Mouse (Mus musculus) embryo, embryonic 11 days (tissue): ENCODE results near the gene B430306N03Rik.
"Not testable (repeated sequence)": the region's sequence is repeated elsewhere in the genome, so short reads cannot be mapped to it uniquely, and the experiment has no call there.

Source experiments
- DNase-seq: peaks from one replicate; pipeline ENCODE4 v3.0.0-alpha.2; 2015

The B430306N03Rik gene

GRCm38 (mm10) chr17:48318686-48319085 lies 2.7 kb downstream of the B430306N03Rik start:
- DNase-seq = no peak

- no peak for DNase-seq
Measured at GRCm38 (mm10) chr17:48321279-48321678, 5.3 kb downstream of the B430306N03Rik start.

GRCm38 (mm10) chr17:48323236-48323635 lies 7.3 kb downstream of the B430306N03Rik start:
- no peak for DNase-seq

GRCm38 (mm10) chr17:48324258-48324657 lies 8.3 kb downstream of the B430306N03Rik start:
- no peak for DNase-seq

- DNase-seq = no peak
Measured at GRCm38 (mm10) chr17:48325093-48325492, 9.2 kb downstream of the B430306N03Rik start.

GRCm38 (mm10) chr17:48325638-48326037 lies 9.7 kb downstream of the B430306N03Rik start:
- DNase-seq = no peak

GRCm38 (mm10) chr17:48326656-48327055 lies 10.7 kb downstream of the B430306N03Rik start:
- DNase-seq = no peak

GRCm38 (mm10) chr17:48332524-48332923 lies 16.6 kb downstream of the B430306N03Rik start:
- no peak for DNase-seq

- no peak for DNase-seq
Measured at GRCm38 (mm10) chr17:48334186-48334585, 18.2 kb downstream of the B430306N03Rik start.

- DNase-seq = peak; percentile 86
Measured at GRCm38 (mm10) chr17:48336857-48337256, 20.9 kb downstream of the B430306N03Rik start.

- DNase-seq = peak; percentile 24
Measured at GRCm38 (mm10) chr17:48340267-48340666, 24.3 kb downstream of the B430306N03Rik start.

- DNase-seq = no peak
Measured at GRCm38 (mm10) chr17:48341947-48342346, 26.0 kb downstream of the B430306N03Rik start.

GRCm38 (mm10) chr17:48343065-48343464 lies 27.1 kb downstream of the B430306N03Rik start:
- DNase-seq = no peak

GRCm38 (mm10) chr17:48345824-48346223 lies 29.9 kb downstream of the B430306N03Rik start:
- DNase-seq = no peak

GRCm38 (mm10) chr17:48346231-48346630 lies 30.3 kb downstream of the B430306N03Rik start, which contains the start of gene Trem2:
Gene Trem2, plus strand, starts transcription at chr17:48346401.
- no peak for DNase-seq

- DNase-seq = no peak
Measured at GRCm38 (mm10) chr17:48346834-48347233, 30.9 kb downstream of the B430306N03Rik start.

- no peak for DNase-seq
Measured at GRCm38 (mm10) chr17:48347287-48347686, 31.3 kb downstream of the B430306N03Rik start.

- DNase-seq = no peak
Measured at GRCm38 (mm10) chr17:48350681-48351193, 34.8 kb downstream of the B430306N03Rik start.

GRCm38 (mm10) chr17:48352976-48353375 lies 37.0 kb downstream of the B430306N03Rik start:
- DNase-seq = not testable (repeated sequence)

GRCm38 (mm10) chr17:48355822-48356221 lies 39.9 kb downstream of the B430306N03Rik start:
- no peak for DNase-seq

- no peak for DNase-seq
Measured at GRCm38 (mm10) chr17:48357892-48358291, 42.0 kb downstream of the B430306N03Rik start.

GRCm38 (mm10) chr17:48359616-48360015 lies 43.7 kb downstream of the B430306N03Rik start, which contains the start of gene Treml1:
Gene Treml1, plus strand, starts transcription at chr17:48359916.
- DNase-seq = no peak

- DNase-seq = no peak
Measured at GRCm38 (mm10) chr17:48360462-48360861, 44.5 kb downstream of the B430306N03Rik start.

- DNase-seq = no peak
Measured at GRCm38 (mm10) chr17:48362346-48362745, 46.4 kb downstream of the B430306N03Rik start.

- DNase-seq = no peak
Measured at GRCm38 (mm10) chr17:48362966-48363365, 47.0 kb downstream of the B430306N03Rik start.
